Mouse (Mus musculus) cerebellum, adult 2 months (tissue): ENCODE results near the gene Rrnad1.

Experiments used
- CTCF ChIP-seq: fragments of 200-500 bp; IDR thresholded peaks from 2 replicates; pipeline ENCODE4 v1.5.1; 2011; ENCODE audit warnings: low read depth, mild to moderate bottlenecking, control low read depth, low read length, moderate library complexity, borderline replicate concordance; ENCODE audit not compliant: insufficient read depth
- POLR2A ChIP-seq: fragments of 200-500 bp; IDR thresholded peaks from 2 replicates; pipeline ENCODE4 v1.6.1; 2011; ENCODE audit warnings: low read length, control low read depth, borderline replicate concordance; ENCODE audit not compliant: insufficient read depth

DNA sequence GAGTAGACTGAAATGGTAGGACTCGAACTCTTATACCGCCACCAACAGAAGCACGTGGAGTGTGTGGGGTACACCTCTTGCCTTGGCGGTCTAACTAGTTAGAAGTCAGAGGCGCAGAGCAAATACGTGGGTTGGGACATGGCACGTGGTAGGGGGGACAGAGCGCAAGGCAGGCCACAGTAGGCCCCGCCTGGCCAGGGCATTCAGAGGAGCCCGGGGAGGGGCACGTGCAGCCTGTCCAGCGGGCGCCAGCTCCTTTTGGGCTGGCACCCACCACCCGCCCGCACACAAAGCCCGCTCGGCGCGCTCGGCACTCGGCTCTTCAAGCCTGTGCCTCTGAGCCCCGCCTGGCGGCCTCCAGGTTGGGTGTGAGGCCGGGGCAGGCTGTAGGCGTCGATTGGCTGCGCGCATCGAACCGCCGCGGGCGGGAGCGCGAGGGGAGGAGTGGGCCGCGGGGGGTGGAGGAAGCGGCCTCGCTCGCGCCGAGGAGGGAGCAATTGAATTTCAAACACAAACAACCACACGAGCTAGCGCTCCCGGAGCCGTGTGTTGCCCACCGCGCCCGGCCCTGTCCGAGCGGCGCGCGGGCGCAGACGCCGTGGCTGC is 24.5 kb downstream of the Rrnad1 start, which contains the start of gene Hdgf:
- TF ChIP-seq CTCF: no peak
- TF ChIP-seq POLR2A: no peak
